Mouse (Mus musculus): ENCODE results near the gene Cd200r1. TPM values are rescaled to one million over a fixed set of nuclear protein-coding genes. Genes with fewer than 3 reads are reported as not detected.

Gene Cd200r1
- 2.2 and 2.8 TPM in 2 replicates for polyA plus RNA-seq (2012; rRNA removed)

GRCm38 (mm10) chr16:44765555-44766319 lies at the start of gene Cd200r1:
TSS of gene Cd200r1 (plus strand) at chr16:44765736.
- DNase-seq (ENCODE audit: low spot score) = no peak

DNA sequence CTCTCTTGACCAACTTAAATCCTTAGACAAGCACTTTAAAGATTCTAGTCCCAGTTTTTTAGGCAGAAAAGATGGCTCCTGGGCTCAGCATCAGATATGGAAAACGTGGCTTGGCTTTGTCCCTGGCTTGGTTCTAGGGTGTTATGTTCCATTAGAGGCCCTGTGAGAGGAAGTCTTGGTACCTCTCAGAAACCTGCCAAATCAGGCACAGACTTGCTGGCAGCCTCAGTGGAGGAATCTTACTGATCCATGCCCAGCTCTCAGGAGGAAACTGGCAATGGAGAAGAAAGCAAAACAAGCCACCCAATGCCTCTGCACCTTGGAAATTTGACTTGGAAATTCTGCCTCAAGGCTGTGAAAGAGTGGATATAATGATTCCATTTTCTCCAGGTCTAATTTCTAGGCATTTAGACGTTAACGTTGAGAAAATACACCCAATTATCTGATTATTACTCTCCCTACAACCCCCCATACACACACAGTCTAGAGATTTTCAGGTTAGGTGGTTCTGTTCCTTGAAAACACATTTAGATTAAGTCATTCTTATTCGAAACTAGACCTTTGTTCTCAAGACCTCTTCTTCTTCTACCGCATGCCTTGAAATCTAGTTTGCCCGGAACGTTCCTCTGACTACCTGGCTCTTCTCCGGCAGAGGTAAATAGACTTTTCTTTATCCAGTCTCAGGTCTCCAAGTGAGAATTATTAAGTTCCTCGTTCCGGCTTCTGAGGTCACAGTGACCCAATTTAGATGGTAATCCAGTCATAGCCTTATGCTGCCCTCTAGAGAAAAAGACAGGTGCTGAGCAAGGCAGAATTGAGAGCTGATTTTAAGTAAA lies 49.0 kb upstream of the Cd200r1 start:
- no peak for DNase-seq (ENCODE audit: low spot score)

GRCm38 (mm10) chr16:44717141-44717634 lies 48.3 kb upstream of the Cd200r1 start:
- no peak for DNase-seq (ENCODE audit: low spot score)

DNA sequence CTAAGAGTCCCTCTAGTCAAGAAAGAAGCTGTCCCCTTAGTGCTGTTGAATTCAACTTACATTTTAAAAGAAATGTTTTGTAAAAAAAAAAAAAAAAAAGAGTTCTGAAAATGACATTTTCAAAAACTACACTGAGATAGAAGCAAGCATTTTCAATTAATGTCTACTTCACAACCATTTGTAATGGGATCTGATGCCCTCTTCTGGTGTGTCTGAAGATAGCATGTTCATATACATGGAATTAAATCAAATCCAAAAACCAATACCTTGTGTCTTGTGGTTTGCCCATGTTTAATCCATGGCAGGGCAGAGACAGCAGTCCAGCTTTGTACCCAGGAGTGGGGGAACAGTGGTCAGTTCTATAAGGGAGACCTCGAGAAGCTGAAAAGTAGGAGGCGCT lies 47.7 kb upstream of the Cd200r1 start:
- no peak for DNase-seq (ENCODE audit: low spot score)

DNA sequence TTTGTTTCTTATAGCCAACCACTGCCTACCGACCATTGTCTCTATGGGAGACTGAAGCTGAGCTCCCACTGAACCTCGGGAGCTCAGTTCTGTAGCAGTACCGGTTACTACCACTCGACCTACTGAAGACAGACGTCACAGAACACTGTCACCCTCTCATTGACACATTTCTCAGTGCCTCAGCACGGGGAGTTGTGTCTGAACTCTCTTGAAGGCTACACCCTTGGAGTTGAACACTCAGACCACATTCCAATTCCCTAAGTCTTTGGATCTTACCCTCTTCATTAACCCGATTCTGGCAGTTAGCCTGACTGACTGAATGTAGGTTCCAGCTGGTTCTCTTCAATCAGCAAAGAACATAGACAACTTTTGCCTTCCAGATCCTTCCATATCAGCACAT lies 46.2 kb upstream of the Cd200r1 start:
- DNase-seq (ENCODE audit: low spot score) = no peak

GRCm38 (mm10) chr16:44720518-44720917 lies 45.0 kb upstream of the Cd200r1 start:
- no peak for DNase-seq (ENCODE audit: low spot score)

DNA sequence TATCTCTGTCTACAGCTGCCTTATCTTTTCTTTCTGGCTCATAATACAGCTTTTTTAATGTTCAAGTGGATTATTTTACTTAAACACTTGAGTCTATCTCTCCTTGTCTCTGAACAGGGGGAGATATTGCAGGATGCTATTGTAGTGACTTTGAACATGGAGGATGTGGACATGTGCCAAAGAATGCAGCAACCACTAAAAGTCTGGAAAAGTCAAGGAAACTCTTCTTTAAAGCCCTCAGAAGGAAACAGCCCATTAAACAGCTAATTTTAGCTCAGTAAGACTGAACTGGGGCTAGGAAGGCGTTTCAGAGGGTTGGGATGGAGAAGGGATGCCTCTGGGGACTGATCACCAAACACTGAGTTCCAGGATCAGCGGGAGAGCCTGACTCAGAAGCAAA lies 42.9 kb upstream of the Cd200r1 start:
- no peak for DNase-seq (ENCODE audit: low spot score)

- peak; percentile 99 for DNase-seq (ENCODE audit: low spot score)
Observed at GRCm38 (mm10) chr16:44724083-44724787, 41.3 kb upstream of the Cd200r1 start, which contains the start of gene Nepro. TSS of gene Nepro (plus strand) at chr16:44724301.

DNA sequence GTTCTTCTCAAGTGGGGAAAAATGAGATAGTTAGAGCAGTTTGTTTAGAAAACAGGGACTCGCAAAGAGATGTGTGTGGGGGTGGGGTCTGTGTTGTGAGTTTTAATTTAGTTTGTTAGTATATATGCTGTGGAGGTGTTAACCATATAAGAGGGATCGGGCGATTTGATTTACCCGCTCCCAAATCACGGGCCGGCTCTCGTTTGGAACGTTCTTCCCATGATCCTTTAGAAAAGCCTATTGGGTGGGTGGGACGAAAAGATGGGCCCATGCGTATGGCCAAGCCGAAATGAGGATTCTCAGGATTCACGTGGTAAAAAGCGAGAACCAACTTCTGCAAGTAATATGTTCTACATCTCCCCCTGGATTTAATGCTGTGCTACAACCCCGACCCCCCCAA lies 40.7 kb upstream of the Cd200r1 start:
- DNase-seq (ENCODE audit: low spot score) = no peak

DNA sequence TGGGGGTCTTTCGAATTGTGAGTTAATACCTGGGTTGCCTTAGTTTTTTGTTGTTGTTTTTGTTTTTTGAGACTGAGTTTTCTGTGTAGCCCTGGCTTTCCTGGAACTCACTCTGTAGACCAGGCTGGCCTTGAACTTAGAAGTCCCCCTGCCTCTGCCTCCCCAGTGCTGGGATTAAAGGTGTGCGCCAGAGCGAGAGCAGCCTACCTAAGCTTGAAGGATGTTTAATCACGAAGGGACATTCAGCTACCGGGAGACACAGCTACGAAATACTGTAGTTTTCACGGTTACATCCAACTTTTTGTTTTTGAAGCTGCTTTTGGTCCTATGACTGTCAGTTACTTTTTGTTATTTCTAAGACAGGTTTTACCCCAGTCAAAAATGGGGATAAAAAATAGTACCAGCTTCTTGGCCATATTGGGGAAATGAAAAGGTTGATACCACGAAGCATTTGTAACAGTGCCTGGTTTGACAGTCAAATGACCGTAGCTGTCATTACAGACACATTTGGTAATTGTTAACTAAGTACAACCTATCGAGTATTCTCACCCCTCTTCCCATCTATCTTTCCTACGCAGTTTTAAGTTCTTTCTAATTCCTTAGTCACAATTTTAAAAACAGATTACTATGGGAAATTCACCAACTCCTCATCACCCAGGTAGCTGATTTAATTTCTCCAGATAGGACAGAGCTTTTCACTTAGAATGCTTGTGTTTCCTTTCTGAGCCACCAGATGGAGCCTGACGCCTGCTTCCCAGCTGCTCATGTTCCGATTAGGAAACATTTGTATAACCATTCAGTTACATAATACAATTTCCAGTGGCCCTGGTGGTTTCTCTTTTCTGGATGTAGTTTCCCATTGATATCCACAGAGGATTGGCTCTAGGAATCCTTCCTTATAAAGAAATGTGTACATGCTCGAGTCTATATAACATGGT lies 40.0 kb upstream of the Cd200r1 start:
- no peak for DNase-seq (ENCODE audit: low spot score)

DNA sequence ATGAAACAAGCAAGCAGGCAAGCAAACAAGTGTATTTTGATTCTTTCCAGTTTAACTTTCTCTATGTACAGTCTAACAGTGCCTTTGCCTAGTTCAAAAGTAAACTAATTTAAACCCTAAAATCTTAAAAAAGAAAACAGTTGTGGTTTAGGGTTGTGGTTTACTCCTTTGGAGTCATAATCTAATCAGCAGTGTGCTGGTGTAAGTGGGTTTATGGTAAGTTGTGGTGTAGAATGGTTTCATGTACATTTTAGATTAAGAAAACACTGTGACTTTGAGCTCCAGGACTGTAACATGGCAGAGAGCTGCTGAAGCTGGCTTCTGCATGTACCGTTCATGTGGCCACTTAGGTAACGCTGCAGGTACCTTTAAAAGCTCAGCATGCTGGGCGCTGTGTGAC lies 38.0 kb upstream of the Cd200r1 start:
- no peak for DNase-seq (ENCODE audit: low spot score)

GRCm38 (mm10) chr16:44734059-44734458 lies 31.5 kb upstream of the Cd200r1 start:
- DNase-seq (ENCODE audit: low spot score) = no peak

- DNase-seq (ENCODE audit: low spot score) = no peak
Observed at GRCm38 (mm10) chr16:44735676-44736075, 29.9 kb upstream of the Cd200r1 start.

- DNase-seq (ENCODE audit: low spot score) = no peak
Observed at GRCm38 (mm10) chr16:44736118-44736517, 29.4 kb upstream of the Cd200r1 start.

GRCm38 (mm10) chr16:44742753-44743152 lies 22.8 kb upstream of the Cd200r1 start:
- no peak for DNase-seq (ENCODE audit: low spot score)

GRCm38 (mm10) chr16:44745471-44745865 lies 20.1 kb upstream of the Cd200r1 start:
- DNase-seq (ENCODE audit: low spot score) = no peak

DNA sequence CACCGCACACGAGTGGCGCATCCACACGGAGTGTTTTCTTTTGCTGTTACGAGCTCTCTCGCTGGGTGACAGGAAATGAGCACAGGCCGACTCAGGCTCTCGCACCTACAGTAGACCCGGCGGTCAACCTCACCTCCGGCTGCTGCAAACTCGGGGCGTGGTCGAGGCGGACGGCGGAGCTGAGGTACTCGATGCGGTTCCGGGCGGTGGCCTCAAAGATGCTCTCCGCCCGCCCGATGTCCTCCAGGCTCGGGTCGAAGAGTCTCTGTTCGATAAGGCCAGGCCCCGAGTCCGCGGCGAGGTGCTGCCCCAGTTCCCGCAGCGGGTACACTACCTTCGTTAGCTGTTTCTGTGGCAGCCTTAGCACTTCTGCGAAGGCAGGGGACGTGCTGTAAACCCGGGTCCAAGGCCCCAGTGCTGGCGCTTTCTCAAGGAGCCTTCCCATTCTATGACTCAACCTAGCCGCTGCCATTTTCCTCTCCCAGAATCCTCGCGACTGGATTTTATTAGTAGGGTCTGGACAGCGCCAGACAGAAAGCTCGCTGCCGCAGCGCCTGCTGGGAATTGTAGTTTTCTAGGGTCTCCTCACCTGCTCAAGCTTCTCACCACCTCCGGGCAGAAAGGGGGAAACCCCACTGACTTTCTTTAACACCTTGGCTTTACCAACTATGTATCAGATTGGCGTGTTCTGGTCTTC lies 19.5 kb upstream of the Cd200r1 start, which contains the start of gene Gtpbp8:
Gene Gtpbp8 (minus strand): TSS at position 498 of the 697 bp plus-strand sequence.
- DNase-seq (ENCODE audit: low spot score) = peak; percentile 74

GRCm38 (mm10) chr16:44748007-44748406 lies 17.5 kb upstream of the Cd200r1 start:
- no peak for DNase-seq (ENCODE audit: low spot score)

DNA sequence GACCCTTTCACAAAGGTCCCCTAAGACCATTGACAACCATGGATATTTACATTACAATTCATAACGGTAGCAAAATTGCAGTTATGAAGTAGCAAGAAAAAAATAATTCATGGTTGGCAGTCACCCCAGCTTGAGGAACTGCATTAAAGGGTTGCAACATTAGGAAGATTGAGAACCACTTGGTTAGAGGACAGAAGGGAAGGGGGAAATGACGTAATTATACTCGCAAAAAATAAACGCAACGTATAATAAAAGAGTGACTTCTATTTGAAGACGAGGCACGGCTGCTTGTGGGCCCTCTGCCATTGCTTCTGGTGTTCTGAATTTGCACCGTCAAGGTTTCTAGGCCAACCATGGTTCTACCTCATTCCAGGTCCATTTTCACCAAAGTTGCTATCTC lies 7.8 kb upstream of the Cd200r1 start:
- DNase-seq (ENCODE audit: low spot score) = no peak

GRCm38 (mm10) chr16:44761811-44762210 lies 3.7 kb upstream of the Cd200r1 start:
- DNase-seq (ENCODE audit: low spot score) = no peak
